Mouse (Mus musculus) liver, embryonic 11.5 days (tissue): ENCODE measurements at regions not wholly inside any gene's neighbourhood (a gene's known extent, or its start where the extent isn't known, plus 50 kb on each side); places are given as distances from the start of the nearest gene placed in this dataset.

Source experiments
- ATAC-seq: fragments of 200-750 bp; cut with Nextera tagmentation; replicated peaks from 2 replicates; pipeline ENCODE4 v1.8.0; 2017; ENCODE audit warnings: moderate number of reproducible peaks, mild to moderate bottlenecking, moderate TSS enrichment, moderate library complexity; ENCODE audit not compliant: low FRiP score
- DNase-seq: peaks from one replicate; pipeline ENCODE4 v3.0.0-alpha.2; 2017; ENCODE audit warnings: low spot score
- H3K27ac ChIP-seq: fragments of 300-500 bp; sonication (generic); 2 replicates; pipeline ENCODE4 v1.5.1; 2014; ENCODE audit warnings: mild to moderate bottlenecking, low read depth, low read length, control low read depth
- H3K27me3 ChIP-seq: fragments of 300-500 bp; sonication (generic); replicated peaks from 2 replicates; pipeline ENCODE4 v1.6.1; 2014; ENCODE audit warnings: low read length, mixed read lengths; ENCODE audit not compliant: control insufficient read depth, insufficient read depth
- H3K36me3 ChIP-seq: fragments of 300-500 bp; sonication (generic); 2 replicates; pipeline ENCODE4 v1.6.1; 2014; ENCODE audit warnings: mild to moderate bottlenecking, low read length, moderate library complexity, mixed read lengths; ENCODE audit not compliant: control insufficient read depth, insufficient read depth
- H3K4me1 ChIP-seq: fragments of 300-500 bp; sonication (generic); replicated peaks from 2 replicates; pipeline ENCODE4 v1.6.1; 2014; ENCODE audit warnings: low read length, mixed read lengths; ENCODE audit not compliant: control insufficient read depth, insufficient read depth
- H3K4me2 ChIP-seq: fragments of 300-500 bp; sonication (generic); 2 replicates; pipeline ENCODE4 v1.6.1; 2014; ENCODE audit warnings: mild to moderate bottlenecking, control low read depth, moderate library complexity
- H3K4me3 ChIP-seq: fragments of 300-500 bp; sonication (generic); 2 replicates; pipeline ENCODE4 v1.5.1; 2014; ENCODE audit warnings: low read depth, low read length, control low read depth
- H3K9ac ChIP-seq: fragments of 300-500 bp; sonication (generic); 2 replicates; pipeline ENCODE4 v1.6.1; 2014; ENCODE audit warnings: low read depth, low read length, control low read depth
- H3K9me3 ChIP-seq: fragments of 300-500 bp; sonication (generic); 2 replicates; pipeline ENCODE4 v1.6.1; 2016; ENCODE audit warnings: low read length, inconsistent platforms, mixed read lengths; ENCODE audit not compliant: control insufficient read depth
- WGBS: fragments of 180-500 bp; shearing (Covaris S2); extraction: QIAGEN DNeasy Blood & Tissue Kit; methylation state at CpG from one replicate; pipeline ENCODE4 v1.1.7; 2014; 5-methylcytosine and 5-hydroxymethylcytosine counted together

DNA sequence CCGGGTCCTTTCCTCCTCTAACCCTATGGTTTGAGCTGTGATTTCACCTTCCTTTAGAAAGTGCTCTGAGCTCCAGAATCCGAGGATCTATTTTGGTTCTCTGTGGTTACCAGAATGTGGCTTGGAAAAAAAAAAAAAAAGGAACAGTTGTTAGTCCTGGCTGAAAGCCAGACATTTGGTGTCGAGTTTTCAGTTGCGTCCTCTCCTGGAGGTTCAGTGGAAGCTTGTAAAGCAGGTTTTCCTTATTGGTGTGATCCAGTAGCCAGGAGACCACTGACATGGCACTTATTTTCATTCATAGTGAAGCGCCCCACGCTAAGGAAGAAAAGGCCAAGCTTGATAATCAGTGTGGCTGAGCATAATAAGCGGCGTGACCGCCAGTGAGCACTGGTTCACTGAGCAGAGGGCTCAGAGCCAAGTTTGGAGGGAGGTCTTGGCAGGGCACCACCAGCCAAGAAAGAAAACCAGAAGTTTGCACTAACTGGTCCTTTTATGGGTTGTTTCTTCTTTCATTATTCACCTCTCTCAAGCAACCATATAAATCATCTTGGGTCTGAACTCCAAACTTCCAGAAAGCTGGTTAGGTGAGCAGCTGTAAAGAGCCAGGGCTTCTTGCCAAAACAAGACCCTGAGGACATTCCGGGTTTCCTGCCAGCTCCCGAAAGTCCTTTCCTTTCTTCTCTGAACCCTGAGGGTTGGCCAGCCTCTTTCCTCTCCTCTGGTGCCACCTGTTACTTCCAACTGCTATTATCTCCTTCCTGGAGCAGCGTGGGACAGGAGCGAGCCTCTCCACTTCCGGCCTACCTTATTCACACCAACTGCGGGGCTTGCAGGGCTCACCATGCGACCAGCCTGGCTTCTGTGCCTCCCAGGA, 436.0 kb downstream of the Zfp704 start:
- Histone ChIP-seq H3K36me3 (no peaks in the 10 kb centered on the region), H3K9me3 (no peaks in the 10 kb centered on the region), H3K27me3 (no peaks in the 10 kb centered on the region), H3K4me1 (no peaks in the 10 kb centered on the region), H3K4me3 (no peak overlapping the region), H3K9ac (no peak overlapping the region), H3K27ac (no peak overlapping the region), H3K4me2 (no peak overlapping the region)
- WGBS: 70% methylated on average over 16 of the region's 16 CpGs
- DNase-seq (no peak), ATAC-seq (no peak)

DNA sequence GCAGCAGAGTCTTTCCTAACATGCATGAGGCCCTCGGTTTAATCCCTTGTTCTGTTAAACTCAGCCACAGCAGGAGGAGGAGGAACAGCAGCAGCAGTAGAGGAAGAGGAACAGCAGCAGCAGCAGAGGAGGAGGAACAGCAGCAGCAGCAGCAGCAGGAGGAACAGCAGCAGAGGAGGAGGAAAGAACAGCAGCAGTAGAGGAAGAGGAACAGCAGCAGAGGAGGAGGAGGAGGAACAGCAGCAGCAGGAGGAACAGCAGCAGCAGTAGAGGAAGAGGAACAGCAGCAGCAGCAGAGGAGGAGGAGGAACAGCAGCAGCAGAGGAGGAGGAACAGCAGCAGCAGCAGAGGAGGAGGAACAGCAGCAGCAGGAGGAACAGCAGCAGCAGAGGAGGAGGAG, 437.9 kb downstream of the Zfp704 start:
- no peak for DNase-seq
- WGBS: 36% methylated on average over 1 of the region's 1 CpGs
- H3K4me1 ChIP-seq: no peaks in the 10 kb centered on the region
- H3K9me3 ChIP-seq: no peaks in the 10 kb centered on the region
- H3K4me2 ChIP-seq: no peak overlapping the region
- no peak overlapping the region for H3K9ac ChIP-seq
- no peaks in the 10 kb centered on the region for H3K36me3 ChIP-seq
- H3K27me3 ChIP-seq: no peaks in the 10 kb centered on the region
- no peak for ATAC-seq
- no peak overlapping the region for H3K4me3 ChIP-seq
- H3K27ac ChIP-seq: no peak overlapping the region

DNA sequence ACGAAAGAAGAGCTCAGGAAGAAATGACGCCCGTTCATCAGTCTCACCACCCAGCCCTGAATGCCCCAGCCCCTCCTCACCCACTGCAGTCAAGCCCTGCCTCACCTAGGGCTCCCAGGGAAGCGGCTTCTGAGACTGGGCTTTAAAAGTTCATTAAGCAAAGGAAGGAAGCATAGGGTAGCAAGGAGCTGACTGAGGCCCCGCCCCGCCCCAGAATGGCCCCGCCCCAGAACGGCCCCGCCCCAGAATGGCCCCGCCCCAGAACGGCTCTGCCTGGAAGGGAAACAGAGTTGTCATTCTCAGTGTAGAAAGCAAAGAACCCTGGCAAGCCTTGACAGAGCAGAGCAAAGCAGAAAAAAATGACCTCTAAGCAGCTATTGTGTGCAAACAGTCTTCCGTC, 440.9 kb downstream of the Zfp704 start:
- Histone ChIP-seq H3K27ac (no peak overlapping the region), H3K4me3 (no peak overlapping the region), H3K9ac (no peak overlapping the region), H3K4me2 (no peak overlapping the region), H3K27me3 (no peaks in the 10 kb centered on the region), H3K36me3 (no peaks in the 10 kb centered on the region), H3K9me3 (no peaks in the 10 kb centered on the region), H3K4me1 (no peaks in the 10 kb centered on the region)
- WGBS: 60% methylated on average over 12 of the region's 12 CpGs
- DNase-seq: no peak
- no peak for ATAC-seq

DNA sequence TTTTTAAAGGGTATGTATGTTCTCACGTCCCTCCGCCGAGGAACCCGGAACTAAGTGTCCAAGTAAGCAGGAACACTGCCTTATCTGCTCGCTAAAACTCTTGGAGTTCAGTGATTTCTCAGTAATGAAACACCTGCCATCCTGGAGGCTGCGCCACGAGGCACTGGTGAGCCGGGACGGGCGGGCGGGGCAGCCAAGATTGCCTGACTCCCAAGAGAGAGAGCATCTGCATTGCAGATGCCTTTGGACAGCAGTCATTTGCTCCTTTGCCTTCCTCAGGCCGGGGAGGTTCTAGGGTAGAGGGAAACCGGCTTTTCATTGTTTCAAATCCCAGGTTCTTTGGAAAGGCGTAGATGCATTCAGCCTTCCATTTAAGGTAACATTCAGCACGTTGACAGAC, 450.8 kb downstream of the Zfp704 start:
- Histone ChIP-seq H3K9me3 (no peaks in the 10 kb centered on the region), H3K27me3 (no peaks in the 10 kb centered on the region), H3K36me3 (no peaks in the 10 kb centered on the region), H3K4me2 (no peak overlapping the region), H3K9ac (no peak overlapping the region), H3K27ac (no peak overlapping the region), H3K4me3 (no peak overlapping the region), H3K4me1 (no peaks in the 10 kb centered on the region)
- 46% methylated on average over 15 of the region's 15 CpGs for WGBS
- DNase-seq (no peak), ATAC-seq (no peak)

DNA sequence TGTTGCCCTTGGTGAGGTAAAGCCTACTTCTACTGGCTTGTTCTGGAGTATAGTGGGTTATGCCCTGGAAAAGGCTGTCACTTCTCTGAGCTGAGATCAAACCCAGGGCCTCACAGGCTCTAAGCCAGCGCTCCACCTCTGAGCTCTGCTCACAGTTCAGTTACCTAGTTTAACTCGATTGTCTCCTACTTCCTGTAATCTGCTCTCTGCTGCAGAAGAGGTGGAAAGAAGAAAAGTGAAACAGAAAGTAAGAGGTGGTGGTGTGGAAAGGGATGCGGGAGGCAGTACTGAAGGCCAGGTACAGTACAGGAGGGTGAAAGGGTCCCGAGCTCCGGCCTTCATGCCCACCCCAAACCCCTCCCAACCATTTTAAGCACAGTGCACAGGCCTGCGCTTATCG, 455.7 kb downstream of the Zfp704 start:
- no peak overlapping the region for H3K9ac ChIP-seq
- no peaks in the 10 kb centered on the region for H3K36me3 ChIP-seq
- ATAC-seq (no peak), DNase-seq (no peak)
- no peaks in the 10 kb centered on the region for H3K27me3 ChIP-seq
- WGBS: 70% methylated on average over 7 of the region's 7 CpGs
- no peak overlapping the region for H3K27ac ChIP-seq
- H3K4me2 ChIP-seq: no peak overlapping the region
- no peaks in the 10 kb centered on the region for H3K9me3 ChIP-seq
- no peak overlapping the region for H3K4me3 ChIP-seq
- no peaks in the 10 kb centered on the region for H3K4me1 ChIP-seq

DNA sequence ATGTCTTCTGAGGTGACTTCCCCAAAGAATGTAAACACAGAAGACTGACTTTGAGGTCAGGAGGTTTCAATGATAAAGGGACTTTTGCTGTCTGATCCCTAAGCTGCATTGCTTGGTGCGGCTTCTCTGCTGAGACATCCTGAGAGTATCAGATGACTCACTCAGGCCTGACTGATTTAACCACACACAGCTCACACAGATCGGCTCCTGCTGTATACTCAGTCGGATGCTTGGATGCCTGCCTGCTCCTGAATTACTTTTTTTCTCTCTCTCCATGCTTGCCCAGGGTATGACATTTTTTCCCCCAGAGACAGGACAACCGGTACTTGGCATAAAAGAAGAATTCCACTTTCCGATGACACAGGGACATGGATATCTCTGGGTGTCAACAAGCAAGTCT, 456.2 kb downstream of the Zfp704 start:
- H3K9ac ChIP-seq: no peak overlapping the region
- DNase-seq (no peak), ATAC-seq (no peak)
- no peak overlapping the region for H3K27ac ChIP-seq
- no peaks in the 10 kb centered on the region for H3K27me3 ChIP-seq
- H3K9me3 ChIP-seq: no peaks in the 10 kb centered on the region
- 38% methylated on average over 5 of the region's 5 CpGs for WGBS
- H3K36me3 ChIP-seq: no peaks in the 10 kb centered on the region
- H3K4me3 ChIP-seq: no peak overlapping the region
- H3K4me1 ChIP-seq: no peaks in the 10 kb centered on the region
- no peak overlapping the region for H3K4me2 ChIP-seq

DNA sequence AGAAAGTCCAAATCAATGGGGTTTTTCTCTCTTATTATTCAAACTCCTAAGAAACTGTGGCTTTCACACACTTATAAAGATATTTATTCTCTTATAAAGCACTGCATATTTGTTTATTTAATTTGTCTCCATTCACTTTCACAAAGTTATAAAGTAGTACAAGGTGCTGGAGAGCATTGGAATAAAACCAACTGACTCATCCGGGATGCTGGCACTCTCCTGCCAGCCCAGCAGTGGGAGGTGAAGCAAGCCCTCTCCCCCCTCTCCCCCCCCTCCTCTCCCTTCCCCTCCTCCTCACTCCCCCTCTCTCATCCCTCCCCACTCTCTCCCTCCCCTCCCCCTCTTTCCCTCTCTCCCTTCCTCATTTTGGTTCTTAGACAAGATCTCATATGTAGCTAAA, 457.6 kb downstream of the Zfp704 start:
- no peak overlapping the region for H3K4me2 ChIP-seq
- no peak for ATAC-seq
- H3K36me3 ChIP-seq: no peaks in the 10 kb centered on the region
- H3K4me3 ChIP-seq: no peak overlapping the region
- H3K9me3 ChIP-seq: no peaks in the 10 kb centered on the region
- DNase-seq: no peak
- no peak overlapping the region for H3K9ac ChIP-seq
- no peak overlapping the region for H3K27ac ChIP-seq
- no peaks in the 10 kb centered on the region for H3K27me3 ChIP-seq
- H3K4me1 ChIP-seq: no peaks in the 10 kb centered on the region
- 59% methylated on average over 1 of the region's 1 CpGs for WGBS

DNA sequence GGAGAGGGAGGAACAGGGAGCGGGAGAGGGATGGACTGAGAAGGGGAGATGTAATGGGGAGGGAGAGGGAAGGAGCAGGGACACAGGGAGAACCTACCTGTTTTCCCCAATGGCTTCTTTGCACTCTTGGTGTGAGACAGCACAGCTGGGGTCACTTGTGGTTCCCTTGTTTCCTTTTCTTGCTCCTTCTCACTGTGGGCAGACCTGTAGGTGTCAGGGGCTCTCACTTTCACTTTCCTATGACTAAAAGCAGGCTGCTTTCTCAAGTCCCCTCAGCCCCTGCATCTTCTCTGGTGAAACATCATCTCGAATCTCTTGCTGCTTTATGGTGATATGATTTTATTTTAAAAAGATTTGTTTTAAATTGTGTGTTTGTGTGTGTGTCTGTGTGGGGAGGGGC, 458.3 kb downstream of the Zfp704 start:
- Histone ChIP-seq H3K4me2 (no peak overlapping the region), H3K27me3 (no peaks in the 10 kb centered on the region), H3K36me3 (no peaks in the 10 kb centered on the region), H3K9ac (no peak overlapping the region), H3K9me3 (no peaks in the 10 kb centered on the region), H3K4me3 (no peak overlapping the region), H3K4me1 (no peaks in the 10 kb centered on the region), H3K27ac (no peak overlapping the region)
- ATAC-seq: no peak
- no peak for DNase-seq
- WGBS: 36% methylated on average over 2 of the region's 2 CpGs

DNA sequence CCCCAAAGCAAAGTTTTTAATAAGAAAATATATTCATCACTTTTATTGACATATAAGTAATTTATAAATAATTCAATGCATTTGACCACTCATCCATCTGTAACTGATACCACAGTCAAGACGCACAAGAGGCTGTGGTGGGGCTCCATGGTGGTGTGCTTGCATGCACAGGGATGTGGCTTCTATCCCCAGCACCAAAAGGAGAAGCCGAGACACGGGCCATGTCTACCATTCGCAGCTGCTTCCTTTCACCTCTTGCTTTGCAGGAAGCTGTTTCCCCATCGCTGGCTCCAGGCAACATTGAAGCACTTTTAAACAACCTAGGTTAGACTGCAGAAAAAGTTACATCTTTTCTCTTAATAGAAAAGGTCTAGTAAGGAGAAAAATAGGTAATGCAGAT, 461.3 kb downstream of the Zfp704 start:
- no peak for ATAC-seq
- H3K27ac ChIP-seq: no peak overlapping the region

More for the DNA sequence above, 461.3 kb downstream of the Zfp704 start:
- no peaks in the 10 kb centered on the region for H3K4me1 ChIP-seq
- no peaks in the 10 kb centered on the region for H3K36me3 ChIP-seq
- no peak overlapping the region for H3K4me3 ChIP-seq
- no peaks in the 10 kb centered on the region for H3K9me3 ChIP-seq
- H3K27me3 ChIP-seq: no peaks in the 10 kb centered on the region
- DNase-seq: no peak
- H3K9ac ChIP-seq: no peak overlapping the region
- 55% methylated on average over 5 of the region's 5 CpGs for WGBS
- H3K4me2 ChIP-seq: no peak overlapping the region
